Comparison of ENCODE assay signal across 11 mouse cellular contexts in the genomic region with DNA sequence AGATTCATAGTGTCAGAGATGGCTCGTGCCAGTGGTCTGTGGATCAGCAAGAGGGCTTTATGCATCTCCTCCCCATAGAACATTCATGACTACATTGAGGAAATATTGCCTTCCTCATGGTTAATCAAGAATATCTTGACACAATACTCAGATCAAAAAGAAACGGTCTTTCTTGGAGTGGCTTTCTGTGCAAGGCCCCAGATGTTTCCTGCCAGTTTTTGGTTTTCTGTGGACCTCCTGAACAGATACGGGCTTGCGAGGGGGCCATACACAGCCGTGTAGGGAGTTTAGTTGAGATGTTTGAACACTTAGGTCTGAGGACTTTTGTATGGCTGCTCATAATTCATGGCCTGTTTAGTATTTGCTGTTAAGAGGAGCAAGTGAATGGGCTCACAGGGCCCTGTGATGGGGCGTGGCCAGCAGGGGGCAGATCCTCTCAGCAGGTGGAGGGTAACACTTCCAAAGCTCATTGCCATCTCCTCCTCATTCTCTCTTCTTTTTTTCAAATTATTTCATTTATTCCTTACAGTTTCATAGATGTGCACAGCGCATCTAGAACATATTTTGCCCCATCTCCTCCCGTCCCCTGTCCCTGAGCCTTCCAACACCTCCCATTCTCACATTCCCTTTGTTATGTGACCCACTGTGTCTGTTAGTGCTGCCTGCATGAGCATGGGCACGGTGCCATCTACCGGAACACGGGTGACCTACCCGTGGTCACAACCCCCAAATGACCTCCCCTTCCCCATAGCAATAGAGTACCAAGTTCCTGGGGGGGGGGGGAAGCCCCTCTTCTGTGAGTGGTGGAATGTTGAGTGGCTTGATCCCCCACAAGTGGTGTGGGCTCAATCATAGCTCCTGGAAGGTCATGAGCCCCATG.
DNase-seq lines count a peak whose midpoint lies in the region; ATAC-seq and TF ChIP-seq lines count a peak whose summit lies in the region.
"Had no signal": no experiment of that assay in that cellular context is flagged by ENCODE, and none has a peak within 500 bp of the region (broad histone marks: within the 10 kb centered on the region; RNA-seq: fewer than 3 reads in every experiment).

No protein-coding gene starts in this region.

- no peak overlapping the region for H3K4me3 ChIP-seq in left cerebral cortex, adult 2 months
- H3K4me3 ChIP-seq in stomach, postnatal 0 days (ENCODE audit: low read depth, low read length), result no peak overlapping the region
- H3K4me3 ChIP-seq: hindbrain, embryonic 15.5 days; limb, embryonic 13.5 days; midbrain, embryonic 12.5 days had no signal

- no peak overlapping the region for H3K9ac ChIP-seq in stomach, postnatal 0 days (ENCODE audit: low read length)
- H3K9ac ChIP-seq: hindbrain, embryonic 15.5 days; limb, embryonic 13.5 days; midbrain, embryonic 12.5 days had no signal

- H3K4me1 ChIP-seq in stomach, postnatal 0 days (replicated peaks; ENCODE audit: control insufficient read depth, insufficient read depth), result no peaks in the 10 kb centered on the region

- H3K9me3 ChIP-seq in stomach, postnatal 0 days (ENCODE audit: control insufficient read depth, low read length), result no peaks in the 10 kb centered on the region
- H3K9me3 ChIP-seq: hindbrain, embryonic 15.5 days; limb, embryonic 13.5 days; midbrain, embryonic 12.5 days had no signal

- H3K4me2 ChIP-seq in stomach, postnatal 0 days (replicated peaks; ENCODE audit: low read depth), result no peak overlapping the region
- H3K4me2 ChIP-seq: limb, embryonic 13.5 days; midbrain, embryonic 12.5 days had no signal

- intact Hi-C loops in left cerebral cortex, adult 2 months (cut with DNase I), result no loop called here
- intact Hi-C loops in left cerebral cortex, postnatal 10 days (cut with DNase I), result no loop called here

- DNase-seq in CD4-positive, CD25-positive, alpha-beta regulatory T cell, adult 2 months (ENCODE audit: low read depth, low spot score), result peak; percentile 56
- DNase-seq in left cerebral cortex, adult 2 months (ENCODE audit: extremely low spot score in 1 of 2, low spot score in 2 of 2), result no peak
- DNase-seq in left cerebral cortex, postnatal 10 days (ENCODE audit: extremely low spot score in 1 of 2, low spot score in 2 of 2), result no peak
- DNase-seq in adrenal gland, postnatal 36 days, result peak; percentile 44 to 57
- no peak for DNase-seq in stomach, postnatal 0 days (ENCODE audit: low spot score)
- no peak for DNase-seq in embryo, embryonic 10.5 days (ENCODE audit: low spot score)

- no peak overlapping the region for H3K27ac ChIP-seq in left cerebral cortex, adult 2 months
- H3K27ac ChIP-seq in stomach, postnatal 0 days (replicated peaks), result no peak overlapping the region
- H3K27ac ChIP-seq: hindbrain, embryonic 15.5 days; limb, embryonic 13.5 days; midbrain, embryonic 12.5 days had no signal

- no peak for ATAC-seq in CD4-positive, CD25-positive, alpha-beta regulatory T cell, adult 4 months
- no peak for ATAC-seq in stomach, postnatal 0 days (ENCODE audit: low FRiP score, low TSS enrichment)
- no peak for ATAC-seq in frontal cortex, adult (ENCODE audit: low TSS enrichment)

- TF ChIP-seq EP300 in stomach, postnatal 0 days (optimal IDR thresholded peaks at IDR 0.05), result no peak

- WGBS in stomach, postnatal 0 days, result 75% methylated on average over 12 of the region's 12 CpGs

- no peaks in the 10 kb centered on the region for H3K36me3 ChIP-seq in stomach, postnatal 0 days (ENCODE audit: control insufficient read depth, insufficient read depth, low read length)
- H3K36me3 ChIP-seq: hindbrain, embryonic 15.5 days; limb, embryonic 13.5 days; midbrain, embryonic 12.5 days had no signal

- peak; percentile 48 for TF ChIP-seq CTCF in left cerebral cortex, adult 2 months (IDR thresholded peaks at IDR 0.05)
- TF ChIP-seq CTCF in stomach, postnatal 0 days (IDR thresholded peaks at IDR 0.05; ENCODE audit: low read depth), result peak; percentile 42

- no peaks in the 10 kb centered on the region for H3K27me3 ChIP-seq in stomach, postnatal 0 days (ENCODE audit: control insufficient read depth, insufficient read depth, low read length)
- H3K27me3 ChIP-seq: hindbrain, embryonic 15.5 days had no signal

Comparison
In these comparisons a context has a peak if more than half of its experiments do, and no peak if none do; other contexts are left out.
1. DNase-seq: peak in CD4-positive, CD25-positive, alpha-beta regulatory T cell, adult 2 months (single experiment) and adrenal gland, postnatal 36 days (2 of 2); none in left cerebral cortex, adult 2 months (0 of 2), left cerebral cortex, postnatal 10 days (0 of 2), stomach, postnatal 0 days (single experiment) and embryo, embryonic 10.5 days (single experiment).